Mouse (Mus musculus) kidney, adult 11 months (tissue): Measurements from ENCODE around the gene Slc46a1.

Experiments used
- DNase-seq: peaks from one replicate; pipeline ENCODE4 v3.0.0; 2022

The Slc46a1 gene

GRCm38 (mm10) chr11:78505430-78505829, 39.9 kb downstream of the Slc46a1 start:
- no peak for DNase-seq

DNA sequence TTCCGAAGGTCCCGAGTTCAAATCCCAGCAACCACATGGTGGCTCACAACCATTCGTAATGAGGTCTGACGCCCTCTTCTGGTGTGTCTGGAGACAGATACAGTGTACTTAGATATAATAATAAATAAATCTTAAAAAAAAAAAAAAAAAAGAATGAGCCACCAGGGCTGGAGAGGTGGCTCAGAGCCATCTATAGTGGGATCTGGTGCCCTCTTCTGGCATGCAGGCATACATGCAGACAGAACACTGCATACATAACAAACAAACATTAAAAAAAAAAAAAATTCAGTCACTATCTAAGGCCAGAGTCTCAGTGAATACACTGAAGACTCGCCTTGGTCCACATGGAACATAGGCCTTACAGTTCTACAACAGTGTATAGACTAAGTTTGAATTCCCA, 43.7 kb downstream of the Slc46a1 start:
- no peak for DNase-seq

GRCm38 (mm10) chr11:78512025-78512957, 46.8 kb downstream of the Slc46a1 start, which contains the start of the genes Tmem199 and Poldip2:
Gene Tmem199 (minus strand): TSS chr11:78512172.
Gene Poldip2 (plus strand): TSS chr11:78512193.
- peak; percentile 87 for DNase-seq

DNA sequence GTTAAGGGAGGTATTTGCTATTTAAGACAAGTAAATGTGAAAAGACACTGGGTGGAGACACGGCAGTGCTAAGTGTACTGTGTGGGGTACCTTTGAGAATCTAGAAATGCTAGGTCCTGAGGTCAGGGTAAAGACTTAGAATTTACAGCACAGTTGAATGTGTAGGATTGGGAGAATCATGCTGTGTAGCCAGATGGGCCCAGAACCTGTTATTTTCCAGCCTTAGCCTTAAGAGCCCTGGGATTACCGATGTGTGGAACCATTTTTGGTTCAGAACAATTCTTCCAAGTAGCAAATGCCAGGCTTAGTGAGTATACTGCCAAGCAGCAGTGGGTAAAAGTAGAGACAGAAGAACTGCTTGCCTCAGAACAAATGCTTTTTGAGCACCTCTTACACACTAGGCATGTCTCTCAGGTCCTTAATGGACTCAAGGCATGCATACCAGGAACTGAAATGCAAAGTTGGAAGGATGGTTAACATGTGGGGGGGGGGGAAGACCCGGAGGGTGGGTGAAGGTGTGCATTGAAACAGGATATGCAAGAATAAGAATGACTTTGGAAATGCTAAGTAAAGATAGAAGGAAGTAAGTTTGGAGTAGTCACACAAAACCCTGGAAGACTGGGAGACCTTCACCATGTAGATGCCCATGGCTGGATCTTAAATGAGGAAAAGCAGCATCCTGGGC, 47.8 kb downstream of the Slc46a1 start:
- no peak for DNase-seq

GRCm38 (mm10) chr11:78515549-78516325, 50.2 kb downstream of the Slc46a1 start:
- no peak for DNase-seq

DNA sequence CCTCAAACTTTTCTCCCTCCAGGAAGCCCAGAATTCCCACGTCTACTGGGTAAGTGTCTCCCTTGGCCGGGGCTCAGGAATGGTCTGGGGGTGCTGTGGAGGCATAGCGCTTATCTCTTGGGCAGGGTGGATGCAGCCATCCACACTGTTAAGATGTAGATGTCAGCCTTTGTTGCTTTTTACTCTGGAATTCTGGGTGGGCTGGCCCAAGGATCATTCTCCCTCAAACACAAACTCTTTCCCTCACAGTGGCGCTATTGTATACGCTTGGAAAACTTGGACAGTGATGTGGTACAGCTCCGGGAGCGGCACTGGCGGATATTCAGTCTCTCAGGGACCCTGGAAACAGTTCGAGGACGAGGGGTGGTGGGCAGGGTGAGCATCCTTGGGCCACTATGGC, 53.4 kb downstream of the Slc46a1 start:
- no peak for DNase-seq
